Mouse (Mus musculus) heart, postnatal 0 days (tissue): ENCODE results near the gene Ros1. TPM values are rescaled to one million over a fixed set of nuclear protein-coding genes. Genes with fewer than 3 reads are reported as not detected.

Source experiments
- ATAC-seq: fragments of 200-750 bp; cut with Nextera tagmentation; 2 replicates; pipeline ENCODE4 v1.8.0; 2017; ENCODE audit warnings: low read depth, moderate number of reproducible peaks, moderate library complexity; ENCODE audit not compliant: insufficient read depth
- DNase-seq: peaks from one replicate; pipeline ENCODE4 v3.0.0-alpha.2; 2016; ENCODE audit warnings: low spot score
- H3K27ac ChIP-seq: fragments of 300-500 bp; sonication (generic); 2 replicates; pipeline ENCODE4 v1.5.1; 2014; ENCODE audit warnings: low read depth, mild to moderate bottlenecking
- H3K27me3 ChIP-seq: fragments of 300-500 bp; sonication (generic); 2 replicates; pipeline ENCODE4 v1.6.1; 2014; ENCODE audit warnings: low read length, mixed read lengths; ENCODE audit not compliant: control insufficient read depth, insufficient read depth
- H3K36me3 ChIP-seq: fragments of 300-500 bp; sonication (generic); replicated peaks from 2 replicates; pipeline ENCODE4 v1.6.1; 2014; ENCODE audit warnings: low read length, mixed read lengths; ENCODE audit not compliant: control insufficient read depth, insufficient read depth
- H3K4me1 ChIP-seq: fragments of 300-500 bp; sonication (generic); 2 replicates; pipeline ENCODE4 v1.6.1; 2014; ENCODE audit warnings: antibody characterized with exemption; ENCODE audit not compliant: control insufficient read depth, insufficient read depth
- H3K4me2 ChIP-seq: fragments of 300-500 bp; sonication (generic); 2 replicates; pipeline ENCODE4 v1.6.1; 2014; ENCODE audit warnings: low read depth, mild to moderate bottlenecking, low read length, moderate library complexity
- H3K4me3 ChIP-seq: fragments of 300-500 bp; sonication (generic); 2 replicates; pipeline ENCODE4 v1.5.1; 2014; ENCODE audit warnings: low read depth, low read length
- H3K9ac ChIP-seq: fragments of 300-500 bp; sonication (generic); replicated peaks from 2 replicates; pipeline ENCODE4 v1.6.1; 2014; ENCODE audit warnings: low read depth, low read length, mixed read lengths
- H3K9me3 ChIP-seq: fragments of 300-500 bp; sonication (generic); replicated peaks from 2 replicates; pipeline ENCODE4 v1.6.1; 2016; ENCODE audit warnings: low read length; ENCODE audit not compliant: control insufficient read depth
- CTCF ChIP-seq: IDR thresholded peaks from 2 replicates; pipeline ENCODE4 v1.5.1; 2016; ENCODE audit warnings: antibody characterized with exemption, control low read depth, low read depth
- EP300 ChIP-seq: IDR thresholded peaks from 2 replicates; pipeline ENCODE4 v1.6.1; 2016; ENCODE audit warnings: antibody characterized with exemption, low read depth
- WGBS: fragments of 180-500 bp; shearing (Covaris S2); extraction: QIAGEN DNeasy Blood & Tissue Kit; methylation state at CpG from one replicate; pipeline ENCODE4 v1.1.7; 2014; 5-methylcytosine and 5-hydroxymethylcytosine counted together
- microRNA-seq: library from miRNA; unstranded; fragments of <30 nt; microRNA quantifications from one replicate; pipeline ENCODE4, GENCODE M21; 2016
- polyA plus RNA-seq: library from polyadenylated mRNA; unstranded; fragments of >200 nt; fragmentation: Nextera tagmentation; extraction: Ambion mirVana; gene quantifications from 2 replicates; pipeline ENCODE4 v1.2.1, GENCODE M21; 2015
- total RNA-seq: library from RNA; depleted of rRNA; stranded (reverse); fragments of >200 nt; gene quantifications from 2 replicates; pipeline ENCODE4 v1.2.3, GENCODE M21; 2014; ENCODE audit warnings: low replicate concordance; rRNA removed

The Ros1 gene
- total and polyA plus RNA-seq, 2 experiments from 2014 or later: not detected

DNA sequence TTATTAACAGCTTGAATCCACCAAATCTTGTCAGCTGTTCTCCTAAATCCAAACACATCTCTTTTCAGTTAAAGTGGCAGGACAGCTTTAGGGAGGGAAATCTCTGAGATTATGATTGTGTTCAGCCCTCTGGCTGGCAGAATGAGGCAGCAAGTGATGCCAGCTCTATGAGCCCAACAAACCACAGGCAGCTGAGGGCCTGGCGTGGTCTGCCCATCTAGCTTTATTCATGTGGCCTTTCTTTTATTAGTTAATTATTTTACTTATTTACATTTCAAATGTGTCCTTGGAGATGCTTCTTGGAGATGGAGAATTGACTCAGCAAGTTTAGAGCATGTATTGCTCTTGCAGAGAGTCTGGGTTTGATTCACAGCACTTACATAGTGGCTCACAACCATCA lies 176.6 kb downstream of the Ros1 start:
- no peak for ATAC-seq

More for the DNA sequence above, 176.6 kb downstream of the Ros1 start:
- Histone ChIP-seq H3K9me3 (no peaks in the 10 kb centered on the region), H3K36me3 (no peaks in the 10 kb centered on the region), H3K27me3 (peaks cover 40% of the 10 kb centered on the region), H3K27ac (no peak overlapping the region), H3K4me3 (no peak overlapping the region), H3K4me1 (peaks cover 10% of the 10 kb centered on the region; the same call in 1 of the 2 replicates), H3K4me2 (no peak overlapping the region), H3K9ac (no peak overlapping the region)
- no peak for DNase-seq
- 75% methylated on average over 1 of the region's 1 CpGs for WGBS
- TF ChIP-seq CTCF: no peak
- no peak for TF ChIP-seq EP300

Small RNA genes within 50 kb of the gene (microRNA-seq; reads per million reads assigned to microRNA genes)
- not detected for gene Gm24084

Other genes with a start within 250 kb of the Ros1 start
- not detected in 2 replicates for gene Vgll2, start 172.7 kb downstream of the Ros1 start, total RNA-seq
- not detected in 2 replicates for gene Vgll2, start 172.7 kb downstream of the Ros1 start, polyA plus RNA-seq
- 1.9 and 6.5 TPM in 2 replicates for gene Dcbld1, start 38.4 kb upstream of the Ros1 start, total RNA-seq
- 4.1 and 5.1 TPM in 2 replicates for gene Dcbld1, start 38.4 kb upstream of the Ros1 start, polyA plus RNA-seq
- not detected in 2 replicates for gene Gm26741, start 163.5 kb upstream of the Ros1 start, total RNA-seq
- not detected in 2 replicates for gene Gm26741, start 163.5 kb upstream of the Ros1 start, polyA plus RNA-seq
- gene Gopc, start 186.9 kb upstream of the Ros1 start, total RNA-seq: 7.4 and 8.1 TPM in 2 replicates
- 9.2 and 10.1 TPM in 2 replicates for gene Gopc, start 186.9 kb upstream of the Ros1 start, polyA plus RNA-seq
- gene Nepn, start 193.7 kb upstream of the Ros1 start, total RNA-seq: not detected in 2 replicates
- gene Nepn, start 193.7 kb upstream of the Ros1 start, polyA plus RNA-seq: 0.10 TPM in 1 of 2 replicates, not detected in the other
- gene Nus1, start 222.3 kb upstream of the Ros1 start, total RNA-seq: 8.0 and 11.6 TPM in 2 replicates
- gene Nus1, start 222.3 kb upstream of the Ros1 start, polyA plus RNA-seq: 6.5 and 7.2 TPM in 2 replicates